Mouse (Mus musculus) heart, embryonic 10.5 days (tissue): ENCODE measurements around the gene Plekhh3. TPM values are rescaled to one million over a fixed set of nuclear protein-coding genes. Genes with fewer than 3 reads are reported as not detected.

Source experiments
- DNase-seq: peaks from one replicate; pipeline ENCODE4 v3.0.0-alpha.2; 2017; ENCODE audit warnings: low spot score
- H3K27ac ChIP-seq: fragments of 300-500 bp; sonication (generic); 2 replicates; pipeline ENCODE4 v1.5.1; 2016; ENCODE audit warnings: mild to moderate bottlenecking
- H3K27me3 ChIP-seq: fragments of 300-500 bp; sonication (generic); 2 replicates; pipeline ENCODE4 v1.6.1; 2016; ENCODE audit warnings: mild to moderate bottlenecking; ENCODE audit not compliant: poor library complexity, insufficient read depth, severe bottlenecking
- H3K36me3 ChIP-seq: fragments of 300-500 bp; sonication (generic); 2 replicates; pipeline ENCODE4 v1.6.1; 2016; ENCODE audit warnings: mild to moderate bottlenecking, moderate library complexity
- H3K4me1 ChIP-seq: fragments of 300-500 bp; sonication (generic); 2 replicates; pipeline ENCODE4 v1.6.1; 2016; ENCODE audit warnings: mild to moderate bottlenecking
- H3K4me3 ChIP-seq: fragments of 300-500 bp; sonication (generic); 2 replicates; pipeline ENCODE4 v1.5.1; 2016; ENCODE audit warnings: mild to moderate bottlenecking, moderate library complexity
- H3K9me3 ChIP-seq: fragments of 300-500 bp; sonication (generic); 2 replicates; pipeline ENCODE4 v1.6.1; 2016; ENCODE audit warnings: mild to moderate bottlenecking, moderate library complexity
- WGBS: fragments of 180-500 bp; shearing (Covaris S2); methylation state at CpG from one replicate; pipeline ENCODE4 v1.1.7; 2016; 5-methylcytosine and 5-hydroxymethylcytosine counted together
- polyA plus RNA-seq: library from polyadenylated mRNA; unstranded; fragments of >200 nt; fragmentation: Nextera tagmentation; extraction: Ambion mirVana; gene quantifications from 2 replicates; pipeline ENCODE4 v1.2.1, GENCODE M21; 2016

The Plekhh3 gene
- polyA plus RNA-seq, 1 experiment from 2014 or later, result 6.4 TPM

DNA sequence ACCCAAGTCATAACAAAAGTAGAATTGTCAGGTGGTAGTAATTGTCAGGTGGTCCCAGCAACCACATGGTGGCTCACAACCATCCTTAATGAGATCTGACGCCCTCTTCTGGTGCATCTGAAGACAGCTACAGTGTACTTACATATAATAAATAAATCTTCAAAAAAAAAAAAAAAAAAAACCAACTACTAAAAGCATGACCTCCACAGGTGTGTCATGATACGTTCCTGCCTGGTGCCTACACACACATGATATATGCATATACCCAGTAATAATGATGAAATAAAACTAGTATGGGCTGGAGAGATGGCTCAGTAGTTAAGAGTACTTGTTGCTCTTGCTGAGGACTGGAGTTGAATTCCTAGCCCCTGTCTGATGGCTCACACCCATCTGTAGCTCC, 20.1 kb downstream of the Plekhh3 start:
- WGBS, result 30% methylated on average over 2 of the region's 2 CpGs
- no peaks in the 10 kb centered on the region for H3K9me3 ChIP-seq
- no peak overlapping the region for H3K4me3 ChIP-seq
- H3K4me1 ChIP-seq, result peaks cover 15% of the 10 kb centered on the region
- no peak overlapping the region for H3K27ac ChIP-seq
- DNase-seq, result no peak
- 0 out of 2 replicates have a peak, but pooled peaks cover 2% of the 10 kb centered on the region for H3K27me3 ChIP-seq
- H3K36me3 ChIP-seq, result no peaks in the 10 kb centered on the region

DNA sequence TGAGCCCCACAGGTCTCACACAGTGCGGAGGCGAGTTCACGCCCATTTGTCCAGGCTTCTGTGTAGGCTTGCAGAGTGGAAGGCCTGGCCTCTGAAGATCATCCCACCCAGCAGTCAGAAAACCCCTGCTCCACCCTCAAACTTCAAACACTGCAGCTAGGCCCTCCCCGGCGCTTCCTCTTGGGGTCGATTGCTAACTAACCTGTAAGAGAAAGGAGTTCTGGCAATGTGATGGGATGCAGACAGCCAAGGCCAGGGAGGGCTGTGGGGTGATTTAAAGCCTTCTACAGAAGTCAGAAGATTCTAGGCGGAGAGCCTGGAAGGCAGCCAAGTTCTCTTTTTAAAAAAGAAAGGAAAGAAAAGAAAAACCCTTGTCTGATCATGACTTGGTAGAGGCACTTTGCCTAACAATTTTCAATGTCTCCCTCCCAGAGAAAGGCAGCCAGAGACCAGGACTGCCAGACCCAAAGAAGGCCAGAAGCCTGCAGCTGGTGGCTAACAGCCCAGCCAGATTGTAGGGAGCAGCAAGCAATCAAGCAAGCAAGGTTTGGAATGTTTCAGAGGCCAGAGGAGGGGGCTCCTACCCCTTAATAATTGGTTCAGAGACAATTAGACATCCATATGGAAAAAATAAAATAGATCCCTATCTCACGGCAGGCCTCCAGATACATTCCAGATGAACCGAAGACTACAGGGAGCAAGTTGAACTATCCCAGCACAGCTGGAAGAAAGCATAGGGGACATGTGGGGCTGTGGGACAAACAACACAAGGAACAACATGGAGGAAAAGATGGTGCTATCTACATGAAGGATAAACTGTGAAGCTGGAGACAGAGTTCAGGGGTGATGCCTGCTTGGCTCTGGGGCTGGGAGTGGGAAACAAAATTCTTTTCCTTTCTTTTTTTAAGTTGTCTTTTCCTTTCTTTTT, 21.7 kb downstream of the Plekhh3 start:
- 60% methylated on average over 9 of the region's 9 CpGs for WGBS

DNA sequence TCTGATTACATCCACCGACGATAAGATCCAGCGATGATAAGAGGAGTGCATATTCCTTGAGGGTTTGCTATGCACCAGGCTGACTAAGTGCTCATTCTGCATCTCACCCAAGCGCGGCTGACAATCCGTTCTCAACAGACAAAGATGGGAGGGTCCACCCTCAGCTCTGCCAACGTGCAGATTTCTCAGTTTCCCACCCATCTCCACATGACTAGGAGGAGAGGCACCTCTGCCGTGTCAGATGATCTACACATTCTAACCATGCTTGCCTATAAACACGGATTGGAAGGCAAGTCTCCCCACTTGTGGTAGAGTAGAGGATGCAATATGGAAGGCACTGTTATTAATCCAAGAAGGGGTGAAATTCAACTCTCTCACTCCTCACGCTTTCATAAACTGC, 22.4 kb downstream of the Plekhh3 start:
- Histone ChIP-seq H3K27ac (no peak overlapping the region; the same call in 1 of the 2 replicates), H3K4me3 (no peak overlapping the region), H3K27me3 (no peaks in the 10 kb centered on the region), H3K36me3 (no peaks in the 10 kb centered on the region), H3K4me1 (peaks cover 12% of the 10 kb centered on the region), H3K9me3 (no peaks in the 10 kb centered on the region)
- WGBS, result 70% methylated on average over 10 of the region's 10 CpGs
- DNase-seq, result no peak

More for the DNA sequence above, 21.7 kb downstream of the Plekhh3 start:
- no peaks in the 10 kb centered on the region for H3K27me3 ChIP-seq
- no peak for DNase-seq
- H3K27ac ChIP-seq, result no peak overlapping the region; the same call in 1 of the 2 replicates
- peaks cover 9% of the 10 kb centered on the region for H3K4me1 ChIP-seq
- no peak overlapping the region for H3K4me3 ChIP-seq
- no peaks in the 10 kb centered on the region for H3K9me3 ChIP-seq
- no peaks in the 10 kb centered on the region for H3K36me3 ChIP-seq

DNA sequence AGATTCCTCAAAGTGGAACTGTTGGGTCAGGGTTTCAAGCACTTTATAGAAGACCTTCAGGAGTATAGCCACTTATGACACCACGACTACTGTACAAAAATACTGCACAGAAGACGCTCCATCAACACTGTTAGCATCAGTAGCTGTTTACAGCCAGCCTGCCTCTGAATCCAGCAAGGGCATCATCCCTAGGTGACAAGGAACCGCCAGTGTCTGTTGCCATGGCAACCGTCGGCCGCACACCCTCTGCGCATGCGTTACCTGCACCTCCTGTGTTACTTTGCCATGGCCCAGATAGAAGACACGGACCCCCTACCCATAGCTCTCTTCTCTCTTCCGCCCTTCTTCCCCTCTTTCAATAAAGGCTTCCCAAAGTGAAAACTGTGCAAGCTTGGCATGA, 24.8 kb downstream of the Plekhh3 start:
- peaks cover 20% of the 10 kb centered on the region for H3K4me1 ChIP-seq
- H3K9me3 ChIP-seq, result no peaks in the 10 kb centered on the region
- H3K27me3 ChIP-seq, result no peaks in the 10 kb centered on the region
- H3K27ac ChIP-seq, result no peak overlapping the region
- 35% methylated on average over 10 of the region's 10 CpGs for WGBS
- DNase-seq, result no peak
- no peaks in the 10 kb centered on the region for H3K36me3 ChIP-seq
- H3K4me3 ChIP-seq, result no peak overlapping the region

DNA sequence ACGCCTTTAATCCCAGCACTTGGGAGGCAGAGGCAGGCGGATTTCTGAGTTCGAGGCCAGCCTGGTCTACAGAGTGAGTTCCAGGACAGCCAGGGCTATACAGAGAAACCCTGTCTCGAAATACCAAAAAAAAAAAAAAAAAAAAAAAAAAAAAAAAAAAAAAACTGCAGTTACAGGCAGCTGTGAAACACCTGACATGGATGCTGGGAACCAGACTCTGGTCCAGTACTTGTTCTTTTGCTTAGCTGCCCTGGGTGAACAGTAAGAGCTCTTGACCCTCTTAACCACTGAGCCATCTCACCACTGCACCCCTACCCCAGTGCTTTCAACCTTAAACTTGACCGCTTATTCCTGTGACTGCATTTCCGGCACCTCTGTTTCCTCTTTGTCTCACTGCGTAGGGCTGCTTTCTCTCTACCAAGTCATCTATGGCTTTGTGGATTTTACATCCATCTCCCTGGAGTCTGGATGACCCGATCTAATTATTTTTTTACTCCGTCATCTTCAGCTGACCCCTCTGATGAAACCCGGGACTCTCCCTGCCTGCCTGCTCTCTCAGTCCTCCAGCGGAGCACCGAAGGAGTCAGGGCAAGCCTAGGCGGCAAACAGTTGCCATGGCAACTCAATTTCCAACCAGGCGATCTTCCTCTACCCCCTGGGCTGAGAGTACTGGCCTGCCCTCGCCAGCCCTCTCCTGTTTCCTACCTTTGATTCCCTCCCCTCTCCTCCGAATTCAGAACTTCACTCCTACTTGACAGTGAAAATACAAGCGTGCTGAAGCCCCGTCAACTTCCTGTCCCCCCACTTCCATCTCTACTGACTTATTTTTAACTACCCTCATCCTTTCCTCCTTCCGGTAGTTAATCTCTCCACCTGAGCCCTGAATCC, 27.6 kb downstream of the Plekhh3 start:
- WGBS, result 23% methylated on average over 19 of the region's 19 CpGs
- Histone ChIP-seq H3K27me3 (peaks cover 19% of the 10 kb centered on the region; the same call in 1 of the 2 replicates), H3K9me3 (no peaks in the 10 kb centered on the region), H3K27ac (peak overlapping the region; percentile 59; the same call in 1 of the 2 replicates), H3K4me1 (peaks cover 24% of the 10 kb centered on the region), H3K4me3 (peak overlapping the region; percentile 50), H3K36me3 (no peaks in the 10 kb centered on the region)
- no peak for DNase-seq

DNA sequence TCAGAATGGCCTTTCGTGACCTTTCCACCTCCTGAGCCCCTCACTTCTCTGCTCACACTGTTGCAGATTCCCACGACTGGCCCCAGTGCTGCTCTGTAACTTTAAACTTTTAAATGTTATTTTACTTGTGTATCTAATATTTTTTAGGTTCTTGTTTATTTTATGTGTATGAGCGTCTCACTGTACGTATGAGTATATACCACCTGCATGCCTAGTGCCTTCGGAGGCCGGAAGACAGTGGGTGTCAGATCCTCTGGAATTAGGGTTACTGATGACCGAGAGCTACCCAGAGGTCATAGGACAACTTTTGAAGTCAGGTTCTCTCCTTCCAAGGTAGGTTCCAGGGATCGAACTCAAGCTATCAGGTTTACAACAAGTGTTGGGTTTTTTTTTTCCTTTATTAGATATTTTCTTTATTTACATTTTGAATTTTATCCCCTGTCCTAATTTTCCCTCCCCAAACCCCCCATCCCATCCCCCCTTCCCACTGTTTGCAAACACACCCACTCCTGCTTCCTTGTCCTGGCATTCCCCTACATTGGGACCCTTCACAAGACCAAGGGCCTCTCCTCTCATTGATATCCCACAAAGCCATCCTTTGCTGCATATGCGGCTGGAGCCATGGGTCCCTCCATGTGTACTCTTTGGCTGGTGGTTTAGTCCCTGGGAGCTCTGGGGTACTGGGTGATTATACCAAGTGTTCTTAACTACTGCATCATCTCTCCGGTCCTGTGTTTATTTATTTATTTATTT, 28.8 kb downstream of the Plekhh3 start:
- 83% methylated on average over 10 of the region's 10 CpGs for WGBS
- Histone ChIP-seq H3K4me1 (peaks cover 27% of the 10 kb centered on the region), H3K27ac (no peak overlapping the region), H3K36me3 (no peaks in the 10 kb centered on the region), H3K4me3 (no peak overlapping the region), H3K27me3 (peaks cover 19% of the 10 kb centered on the region; the same call in 1 of the 2 replicates), H3K9me3 (no peaks in the 10 kb centered on the region)
- no peak for DNase-seq

DNA sequence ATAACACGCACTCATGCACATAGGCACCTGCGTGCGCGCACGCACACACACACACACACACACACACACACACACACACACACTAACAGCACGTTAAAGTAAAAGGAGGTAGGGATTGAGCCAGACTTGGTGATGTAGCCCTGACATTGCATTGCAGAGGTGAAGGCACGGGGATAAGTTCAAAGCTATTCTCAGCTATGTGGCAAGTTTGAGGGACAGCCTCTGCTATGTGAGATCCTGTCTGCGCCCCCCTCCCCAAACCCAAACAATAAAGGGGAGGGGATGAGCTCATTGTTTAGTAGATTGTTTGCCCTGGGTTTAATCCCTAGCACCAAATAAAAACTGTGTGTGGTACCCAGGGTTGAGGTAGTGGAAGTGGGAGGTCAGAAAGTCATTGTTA, 30.1 kb downstream of the Plekhh3 start:
- peaks cover 27% of the 10 kb centered on the region for H3K4me1 ChIP-seq
- H3K27me3 ChIP-seq, result peaks cover 19% of the 10 kb centered on the region; the same call in 1 of the 2 replicates
- 81% methylated on average over 8 of the region's 8 CpGs for WGBS
- no peak overlapping the region for H3K27ac ChIP-seq
- no peak overlapping the region for H3K4me3 ChIP-seq
- DNase-seq, result no peak
- H3K9me3 ChIP-seq, result no peaks in the 10 kb centered on the region
- no peaks in the 10 kb centered on the region for H3K36me3 ChIP-seq

DNA sequence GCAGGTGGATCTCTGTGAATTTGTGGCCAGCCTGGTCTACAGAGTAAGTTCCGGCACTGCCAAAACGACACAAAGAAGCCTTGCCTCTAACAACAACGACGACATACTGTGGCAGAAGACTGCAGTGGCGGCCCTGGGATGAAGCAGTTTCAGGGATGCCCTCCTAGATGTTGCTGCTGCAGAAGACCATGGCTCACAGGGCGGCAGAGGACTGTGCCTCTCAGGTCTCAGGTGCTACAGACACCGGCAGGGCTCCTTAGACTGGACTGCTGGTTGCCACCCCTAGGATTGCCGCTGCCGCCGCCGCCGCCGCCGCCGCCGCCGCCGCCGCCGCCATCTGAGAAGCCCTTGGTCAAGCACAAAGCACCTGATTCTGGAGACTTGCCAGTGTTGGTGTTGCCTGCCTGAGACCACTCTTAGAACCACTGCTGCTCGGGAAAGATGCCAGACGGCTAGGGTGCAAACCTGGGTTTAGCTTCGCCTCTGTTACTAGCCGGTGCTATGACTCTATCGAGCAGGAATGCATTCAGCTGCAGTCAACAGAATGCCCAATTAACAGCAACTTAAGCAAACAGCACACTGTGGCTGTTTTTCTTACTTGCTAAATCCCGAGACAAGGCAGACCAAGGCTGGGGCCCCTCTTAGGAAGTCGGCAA, 30.9 kb downstream of the Plekhh3 start:
- WGBS, result 35% methylated on average over 27 of the region's 27 CpGs
- Histone ChIP-seq H3K4me1 (peaks cover 27% of the 10 kb centered on the region), H3K36me3 (no peaks in the 10 kb centered on the region), H3K4me3 (peak overlapping the region; percentile 59), H3K9me3 (no peaks in the 10 kb centered on the region), H3K27ac (peak overlapping the region; percentile 71), H3K27me3 (peaks cover 19% of the 10 kb centered on the region; the same call in 1 of the 2 replicates)
- peak; percentile 80 for DNase-seq

DNA sequence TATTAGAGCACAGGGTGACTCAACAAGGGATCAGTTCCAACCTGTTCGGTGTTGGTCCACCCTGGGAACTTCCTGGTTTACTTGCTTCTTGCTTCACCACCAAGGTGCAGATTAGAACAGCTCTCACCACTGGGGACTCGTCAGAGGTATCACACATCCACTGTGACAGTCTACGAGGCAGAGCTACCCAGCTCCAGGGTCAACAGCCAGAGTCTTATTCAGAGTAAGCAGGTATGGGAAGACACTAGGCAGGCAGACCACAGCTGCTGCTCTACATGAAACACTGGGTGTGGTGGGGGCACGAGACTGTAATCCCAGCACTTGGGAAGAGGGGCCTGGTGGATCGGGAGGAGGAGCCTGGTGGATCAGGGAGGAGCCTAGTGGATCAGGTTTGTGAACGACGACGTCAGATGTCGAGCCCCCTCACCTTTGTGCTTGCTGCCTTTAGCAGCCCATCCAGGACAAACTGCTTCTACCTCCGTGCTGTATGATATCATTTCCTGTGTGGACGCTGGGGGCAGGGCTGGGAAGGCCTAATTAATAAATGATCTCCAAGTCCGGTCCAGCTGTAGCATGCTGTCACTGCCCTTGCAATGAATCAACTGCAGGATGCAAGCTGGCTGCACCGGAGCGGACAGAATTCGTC, 32.5 kb downstream of the Plekhh3 start:
- peaks cover 19% of the 10 kb centered on the region; the same call in 1 of the 2 replicates for H3K27me3 ChIP-seq
- H3K4me1 ChIP-seq, result peaks cover 22% of the 10 kb centered on the region
- peak overlapping the region; percentile 32; the same call in 1 of the 2 replicates for H3K4me3 ChIP-seq
- H3K9me3 ChIP-seq, result no peaks in the 10 kb centered on the region
- H3K36me3 ChIP-seq, result no peaks in the 10 kb centered on the region
- WGBS, result 27% methylated on average over 15 of the region's 15 CpGs
- peak overlapping the region; percentile 5; the same call in 1 of the 2 replicates for H3K27ac ChIP-seq
- DNase-seq, result no peak

DNA sequence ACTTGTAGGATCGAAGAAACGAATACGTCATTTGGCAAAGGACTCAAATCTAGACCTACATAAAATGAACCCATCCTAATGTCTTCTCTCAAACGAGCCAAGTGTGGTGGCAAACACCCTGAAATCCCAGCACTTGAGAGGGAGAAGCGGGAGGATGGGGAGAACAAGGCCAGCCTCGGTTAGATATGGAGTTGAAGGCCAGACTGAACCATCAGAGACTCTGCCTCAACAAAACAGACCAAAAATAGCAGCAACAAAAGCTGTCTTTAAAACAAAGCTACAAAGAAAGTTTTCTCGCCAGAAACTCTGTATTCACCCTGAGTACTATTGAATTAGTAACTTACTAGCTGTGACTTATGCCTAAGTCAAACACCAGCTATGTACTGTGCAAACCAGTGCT, 34.2 kb downstream of the Plekhh3 start:
- H3K4me1 ChIP-seq, result peaks cover 18% of the 10 kb centered on the region
- no peak for DNase-seq
- no peak overlapping the region for H3K27ac ChIP-seq
- no peaks in the 10 kb centered on the region for H3K36me3 ChIP-seq
- H3K9me3 ChIP-seq, result no peaks in the 10 kb centered on the region
- 76% methylated on average over 7 of the region's 7 CpGs for WGBS
- no peak overlapping the region for H3K4me3 ChIP-seq
- peaks cover 19% of the 10 kb centered on the region; the same call in 1 of the 2 replicates for H3K27me3 ChIP-seq

DNA sequence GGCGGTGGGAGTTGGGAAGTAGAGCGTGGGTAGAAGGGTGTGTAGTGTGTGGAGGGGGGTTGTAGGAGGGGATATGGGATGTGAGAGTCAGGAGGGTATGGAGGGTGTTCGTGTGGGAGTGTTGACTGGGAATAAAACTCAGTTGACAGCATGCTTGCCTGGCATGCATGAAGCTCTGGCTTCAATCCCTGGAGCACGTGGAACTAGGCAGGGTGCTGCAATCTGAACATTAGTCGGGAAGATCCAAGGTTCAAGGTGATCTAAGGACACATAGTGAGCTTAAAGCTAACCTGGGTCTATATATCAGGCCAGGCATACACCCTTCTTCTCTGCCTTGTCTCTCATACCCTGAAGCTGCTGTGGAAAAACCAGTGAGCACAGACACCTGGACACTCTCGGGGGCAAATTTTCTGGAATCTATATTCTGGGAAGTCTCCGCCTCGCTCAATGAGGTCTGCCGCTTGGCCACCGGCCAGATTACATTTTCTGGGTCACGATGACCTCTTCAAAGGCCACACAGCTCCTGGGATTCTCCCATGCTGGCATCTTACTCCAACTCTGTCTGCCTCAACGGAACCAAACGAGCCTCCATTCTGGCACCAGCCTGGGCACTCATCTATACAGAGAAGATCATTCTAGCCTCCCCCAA, 36.8 kb downstream of the Plekhh3 start:
- no peaks in the 10 kb centered on the region for H3K27me3 ChIP-seq
- WGBS, result 76% methylated on average over 13 of the region's 13 CpGs
- no peak overlapping the region for H3K4me3 ChIP-seq
- peaks cover 24% of the 10 kb centered on the region for H3K4me1 ChIP-seq
- H3K9me3 ChIP-seq, result no peaks in the 10 kb centered on the region
- 0 out of 2 replicates have a peak overlapping the region, but pooled peaks have one; percentile 6 for H3K27ac ChIP-seq
- no peaks in the 10 kb centered on the region for H3K36me3 ChIP-seq
- no peak for DNase-seq
